Mouse (Mus musculus): ENCODE measurements at regions not wholly inside any gene's neighbourhood (a gene's known extent, or its start where the extent isn't known, plus 50 kb on each side); places are given as distances from the start of the nearest gene placed in this dataset.

DNA sequence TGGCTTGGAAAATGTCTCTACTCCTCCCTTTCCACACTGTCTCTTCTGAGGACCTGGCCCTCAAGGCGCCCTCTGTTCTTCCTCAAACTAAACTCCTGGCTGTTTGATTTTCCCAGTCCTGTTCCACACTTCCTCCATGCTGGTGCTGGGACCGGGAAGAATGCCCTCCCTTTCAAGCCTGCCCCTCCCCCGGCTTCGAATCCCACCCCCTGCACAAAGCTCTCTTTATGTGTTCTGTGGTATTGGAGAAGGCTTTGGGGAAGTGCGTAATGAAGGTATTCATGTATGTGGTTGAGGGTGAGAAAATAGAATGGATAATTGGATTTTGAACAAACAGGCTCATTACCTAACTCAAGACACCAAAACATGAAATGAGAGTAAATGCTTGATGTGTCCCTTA lies 277.4 kb downstream of the Nr2f2 start:
- Histone ChIP-seq H3K4me1 (ENCODE audit: control insufficient read depth, insufficient read depth, low read length) (peaks cover 4% of the 10 kb centered on the region; the same call in 1 of the 2 replicates), H3K27me3 (replicated peaks; ENCODE audit: control insufficient read depth, insufficient read depth, low read length) (0 out of 2 replicates have a peak, but pooled peaks cover 7% of the 10 kb centered on the region), H3K4me2 (ENCODE audit: low read length) (no peak overlapping the region), H3K36me3 (ENCODE audit: control insufficient read depth, insufficient read depth, low read length) (no peaks in the 10 kb centered on the region), H3K9ac (ENCODE audit: low read length) (no peak overlapping the region), H3K4me3 (ENCODE audit: low read depth, low read length) (no peak overlapping the region), H3K27ac (ENCODE audit: low read depth, low read length) (no peak overlapping the region), H3K9me3 (replicated peaks; ENCODE audit: control insufficient read depth, low read length) (peaks cover 10% of the 10 kb centered on the region)
- ATAC-seq (peak; percentile 75), DNase-seq (ENCODE audit: low spot score) (peak; percentile 51)
- 2% methylated on average over 5 of the region's 5 CpGs for WGBS

DNA sequence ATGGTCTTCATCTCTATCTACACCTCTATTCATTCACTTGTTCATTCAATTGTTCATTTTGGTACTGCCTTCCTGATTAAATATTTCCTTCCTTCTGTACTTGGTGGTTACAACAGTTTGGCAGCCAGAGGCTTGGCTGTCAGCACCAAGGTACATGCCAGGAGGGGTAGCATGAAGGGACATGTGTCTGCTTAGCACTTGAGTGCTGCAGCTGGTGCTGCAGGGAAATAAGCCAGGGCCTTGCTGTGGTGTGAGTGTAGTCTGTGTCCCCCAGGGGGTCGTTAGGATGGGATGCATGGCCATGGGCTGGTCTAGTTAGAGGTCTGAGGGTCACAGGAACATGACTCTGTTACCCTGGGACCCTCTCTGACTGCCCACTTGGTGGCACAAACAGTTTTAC lies 296.9 kb downstream of the Nr2f2 start:
- H3K4me2 ChIP-seq (ENCODE audit: low read length) = no peak overlapping the region
- H3K9me3 ChIP-seq (replicated peaks; ENCODE audit: control insufficient read depth, low read length) = no peaks in the 10 kb centered on the region
- no peaks in the 10 kb centered on the region for H3K27me3 ChIP-seq (replicated peaks; ENCODE audit: control insufficient read depth, insufficient read depth, low read length)
- no peak overlapping the region for H3K9ac ChIP-seq (ENCODE audit: low read length)
- WGBS = 45% methylated on average over 1 of the region's 1 CpGs
- H3K36me3 ChIP-seq (ENCODE audit: control insufficient read depth, insufficient read depth, low read length) = no peaks in the 10 kb centered on the region
- DNase-seq (ENCODE audit: low spot score) (peak; percentile 61), ATAC-seq (peak; percentile 52; the same call in 1 of the 2 replicates)
- H3K4me3 ChIP-seq (ENCODE audit: low read depth, low read length) = no peak overlapping the region
- H3K4me1 ChIP-seq (ENCODE audit: control insufficient read depth, insufficient read depth, low read length) = peaks cover 9% of the 10 kb centered on the region
- no peak overlapping the region for H3K27ac ChIP-seq (ENCODE audit: low read depth, low read length)

DNA sequence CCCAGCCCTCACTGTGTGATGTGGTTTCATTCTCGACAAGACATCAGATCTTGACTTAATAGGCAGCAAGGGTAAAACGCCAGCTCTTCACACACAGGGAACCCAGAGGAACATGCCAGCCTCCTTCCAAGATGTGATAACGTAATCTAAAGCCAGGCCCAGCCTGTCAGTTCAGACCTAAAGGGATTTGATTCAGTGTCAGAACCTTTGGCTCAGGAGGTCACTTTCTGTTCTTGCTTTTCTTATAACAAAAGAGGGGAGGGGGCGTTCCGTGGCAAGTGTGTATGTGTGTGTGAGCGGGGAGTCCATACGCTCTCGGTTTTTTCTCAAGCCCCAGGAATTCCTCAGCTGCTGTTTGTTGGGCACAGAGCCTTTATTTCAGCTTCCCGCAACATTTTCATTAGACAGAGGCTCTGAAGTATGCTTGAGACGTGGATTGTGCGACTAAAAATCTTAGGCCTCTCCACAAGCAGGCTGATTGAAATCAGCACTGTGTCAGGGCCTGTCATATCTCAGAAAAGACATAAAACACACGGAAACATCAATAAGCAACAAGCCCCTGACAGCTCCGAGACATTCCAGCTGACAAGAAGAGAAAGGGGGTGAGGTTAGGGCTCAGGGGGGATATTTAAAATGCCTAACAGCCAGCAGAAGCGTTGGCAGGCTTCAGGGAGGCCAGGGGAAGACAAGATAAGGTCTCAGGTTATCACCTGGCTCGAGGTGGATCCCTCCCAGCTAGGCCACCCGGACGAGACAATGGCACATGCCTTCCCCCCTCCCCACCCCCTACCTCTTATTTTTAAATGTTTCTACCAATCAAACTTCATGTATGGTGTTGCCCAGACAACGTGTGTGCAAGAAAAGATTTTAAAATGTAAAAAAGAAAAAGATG lies 298.5 kb downstream of the Nr2f2 start:
- Histone ChIP-seq H3K4me1 (ENCODE audit: control insufficient read depth, insufficient read depth, low read length) (peaks cover 9% of the 10 kb centered on the region), H3K27me3 (replicated peaks; ENCODE audit: control insufficient read depth, insufficient read depth, low read length) (no peaks in the 10 kb centered on the region), H3K27ac (ENCODE audit: low read depth, low read length) (peak overlapping the region; percentile 70), H3K4me3 (ENCODE audit: low read depth, low read length) (no peak overlapping the region), H3K9me3 (replicated peaks; ENCODE audit: control insufficient read depth, low read length) (no peaks in the 10 kb centered on the region), H3K36me3 (ENCODE audit: control insufficient read depth, insufficient read depth, low read length) (no peaks in the 10 kb centered on the region), H3K4me2 (ENCODE audit: low read length) (peak overlapping the region; percentile 18; the same call in 1 of the 2 replicates), H3K9ac (ENCODE audit: low read length) (peak overlapping the region; percentile 29)
- WGBS = 17% methylated on average over 18 of the region's 18 CpGs
- ATAC-seq (peak; percentile 67), DNase-seq (ENCODE audit: low spot score) (peak; percentile 64)

DNA sequence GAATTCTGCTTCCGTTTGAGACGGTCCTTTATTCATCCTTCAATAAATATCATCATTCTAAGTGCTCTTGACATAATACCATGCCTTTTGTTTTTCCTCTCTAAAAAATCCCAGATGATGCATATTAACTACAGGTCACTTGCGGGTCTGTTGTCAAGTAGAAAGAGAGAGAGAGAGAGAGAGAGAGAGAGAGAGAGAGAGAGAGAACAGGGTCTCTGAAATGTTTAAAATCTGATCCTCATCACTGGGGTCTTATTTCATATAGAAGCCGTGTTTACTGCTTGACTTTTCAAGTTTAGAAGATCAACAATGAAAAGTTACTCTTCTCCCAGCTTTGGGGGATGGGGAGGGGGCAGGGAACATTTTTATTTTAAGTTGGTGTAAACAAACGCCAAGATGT lies 299.5 kb downstream of the Nr2f2 start:
- no peak overlapping the region; the same call in 1 of the 2 replicates for H3K27ac ChIP-seq (ENCODE audit: low read depth, low read length)
- no peak overlapping the region for H3K4me3 ChIP-seq (ENCODE audit: low read depth, low read length)
- 67% methylated on average over 5 of the region's 5 CpGs for WGBS
- H3K27me3 ChIP-seq (replicated peaks; ENCODE audit: control insufficient read depth, insufficient read depth, low read length) = no peaks in the 10 kb centered on the region
- no peaks in the 10 kb centered on the region for H3K36me3 ChIP-seq (ENCODE audit: control insufficient read depth, insufficient read depth, low read length)
- ATAC-seq (no peak), DNase-seq (ENCODE audit: low spot score) (no peak)
- peaks cover 9% of the 10 kb centered on the region for H3K4me1 ChIP-seq (ENCODE audit: control insufficient read depth, insufficient read depth, low read length)
- H3K9ac ChIP-seq (ENCODE audit: low read length) = no peak overlapping the region
- no peak overlapping the region for H3K4me2 ChIP-seq (ENCODE audit: low read length)
- no peaks in the 10 kb centered on the region for H3K9me3 ChIP-seq (replicated peaks; ENCODE audit: control insufficient read depth, low read length)

DNA sequence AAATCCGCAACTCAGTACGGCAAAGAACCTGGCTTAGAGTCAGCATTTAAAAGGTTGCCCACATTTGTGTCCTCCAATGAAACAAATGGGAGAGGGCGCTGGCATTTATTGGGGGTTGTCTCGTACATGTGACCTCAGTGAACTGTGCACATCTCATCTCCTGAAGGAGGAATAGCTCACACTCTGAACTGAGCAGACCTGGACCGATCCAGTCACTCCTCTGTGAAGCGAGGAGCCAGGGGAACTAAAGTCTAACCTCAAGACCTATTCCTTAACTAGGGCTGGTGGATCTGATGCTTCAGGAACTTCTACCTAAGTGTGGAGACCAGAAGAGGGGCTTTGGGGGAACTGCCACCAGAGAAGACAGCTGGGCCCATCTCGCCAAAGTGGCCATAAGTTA lies 300.1 kb downstream of the Nr2f2 start:
- Histone ChIP-seq H3K4me2 (ENCODE audit: low read length) (no peak overlapping the region), H3K36me3 (ENCODE audit: control insufficient read depth, insufficient read depth, low read length) (no peaks in the 10 kb centered on the region), H3K27ac (ENCODE audit: low read depth, low read length) (no peak overlapping the region), H3K4me1 (ENCODE audit: control insufficient read depth, insufficient read depth, low read length) (peaks cover 9% of the 10 kb centered on the region), H3K4me3 (ENCODE audit: low read depth, low read length) (no peak overlapping the region), H3K27me3 (replicated peaks; ENCODE audit: control insufficient read depth, insufficient read depth, low read length) (0 out of 2 replicates have a peak, but pooled peaks cover 4% of the 10 kb centered on the region), H3K9me3 (replicated peaks; ENCODE audit: control insufficient read depth, low read length) (no peaks in the 10 kb centered on the region), H3K9ac (ENCODE audit: low read length) (no peak overlapping the region)
- DNase-seq (ENCODE audit: low spot score) (no peak), ATAC-seq (no peak)
- WGBS = 88% methylated on average over 7 of the region's 7 CpGs

DNA sequence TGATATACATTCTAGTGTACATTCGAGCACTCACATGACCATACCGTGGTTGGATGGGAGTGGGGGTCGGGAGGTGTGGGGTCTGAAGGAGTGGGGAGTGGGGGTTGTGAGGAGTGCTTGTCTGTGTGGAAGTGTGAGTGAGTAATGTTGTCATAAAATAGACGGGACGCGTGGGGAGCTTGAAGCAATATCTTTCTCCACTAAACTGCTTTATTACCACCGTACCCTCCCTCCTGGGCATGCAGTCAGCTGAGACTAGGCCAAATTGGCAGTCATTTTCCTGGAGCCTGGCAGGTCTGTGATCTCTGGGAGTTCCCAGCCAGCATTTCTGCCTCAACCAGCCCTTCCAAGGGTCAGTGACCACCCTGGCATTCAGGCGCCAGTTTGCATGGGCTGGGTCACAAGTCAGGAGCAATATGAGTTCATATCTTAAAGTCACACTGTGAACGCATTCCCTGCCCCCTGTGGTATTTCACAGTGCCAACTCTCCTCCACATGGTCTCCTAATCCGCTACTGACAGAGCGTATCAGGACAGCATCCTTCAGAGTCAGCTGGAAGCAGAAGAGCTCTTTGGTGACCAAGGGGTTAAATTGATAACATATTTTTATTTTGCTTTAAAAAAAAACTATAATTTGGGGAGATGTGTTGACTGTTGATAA lies 300.9 kb downstream of the Nr2f2 start:
- no peak overlapping the region for H3K4me2 ChIP-seq (ENCODE audit: low read length)
- 73% methylated on average over 11 of the region's 11 CpGs for WGBS
- ATAC-seq (no peak; the same call in 1 of the 2 replicates), DNase-seq (ENCODE audit: low spot score) (peak; percentile 49)
- H3K4me1 ChIP-seq (ENCODE audit: control insufficient read depth, insufficient read depth, low read length) = peaks cover 9% of the 10 kb centered on the region
- H3K9ac ChIP-seq (ENCODE audit: low read length) = no peak overlapping the region
- no peaks in the 10 kb centered on the region for H3K9me3 ChIP-seq (replicated peaks; ENCODE audit: control insufficient read depth, low read length)
- no peak overlapping the region for H3K4me3 ChIP-seq (ENCODE audit: low read depth, low read length)
- H3K36me3 ChIP-seq (ENCODE audit: control insufficient read depth, insufficient read depth, low read length) = no peaks in the 10 kb centered on the region
- 0 out of 2 replicates have a peak, but pooled peaks cover 6% of the 10 kb centered on the region for H3K27me3 ChIP-seq (replicated peaks; ENCODE audit: control insufficient read depth, insufficient read depth, low read length)
- no peak overlapping the region for H3K27ac ChIP-seq (ENCODE audit: low read depth, low read length)

DNA sequence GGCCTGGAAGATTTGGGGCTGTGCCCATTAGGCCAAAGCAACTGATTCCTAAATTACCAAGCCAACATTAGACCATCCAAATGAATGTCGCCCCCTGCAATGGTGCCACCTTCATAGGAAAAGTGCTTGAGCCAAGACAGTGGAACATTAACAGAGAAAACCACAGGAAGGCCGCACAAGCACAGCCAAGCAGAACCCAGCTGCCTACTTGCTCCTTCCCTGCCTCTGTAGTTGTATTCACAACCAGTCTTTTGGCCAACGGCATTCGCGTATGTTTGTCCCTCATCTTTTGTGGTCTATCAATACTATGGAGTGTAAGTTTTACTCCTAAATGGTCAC lies 319.2 kb downstream of the Nr2f2 start:
- H3K27ac ChIP-seq (ENCODE audit: low read depth, low read length) = no peak overlapping the region
- no peaks in the 10 kb centered on the region for H3K36me3 ChIP-seq (ENCODE audit: control insufficient read depth, insufficient read depth, low read length)
- ATAC-seq = peak; percentile 18; the same call in 1 of the 2 replicates

DNA sequence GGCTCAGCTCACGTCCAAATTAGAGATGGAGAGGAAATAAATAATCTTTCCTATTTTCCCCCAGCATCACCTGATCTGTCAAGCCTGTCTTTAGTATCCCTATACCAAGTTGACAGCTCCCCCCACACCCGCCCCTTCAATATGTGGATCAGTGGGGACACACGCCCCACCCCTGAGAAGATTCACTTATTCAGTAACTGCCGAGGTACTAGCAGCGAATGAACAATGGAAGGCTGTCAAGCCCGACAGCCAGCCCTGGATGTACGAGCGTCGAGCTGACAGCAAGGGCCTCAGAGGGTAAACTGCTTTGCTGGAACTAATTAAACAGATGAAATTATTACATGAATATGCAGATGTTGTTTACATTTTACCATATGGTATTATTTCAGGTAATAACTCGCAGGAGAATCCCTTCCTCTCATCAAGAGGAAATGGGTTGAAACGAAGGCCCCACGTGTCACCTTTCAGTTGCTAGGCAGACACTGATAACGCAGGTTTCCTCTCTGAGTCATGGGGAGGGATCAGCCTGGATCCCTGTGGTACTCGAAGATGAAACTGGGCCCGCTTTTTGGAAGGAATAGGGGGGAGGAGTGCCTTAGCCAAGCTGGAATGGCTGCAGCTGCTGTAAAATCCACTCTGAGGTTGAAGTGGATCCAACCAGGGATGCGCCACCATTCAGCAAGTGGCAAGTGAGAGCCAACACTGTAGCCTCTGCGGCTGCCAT lies 319.7 kb downstream of the Nr2f2 start:
- no peak overlapping the region for H3K4me2 ChIP-seq (ENCODE audit: low read length)
- no peak overlapping the region for H3K4me3 ChIP-seq (ENCODE audit: low read depth, low read length)
- H3K27me3 ChIP-seq (replicated peaks; ENCODE audit: control insufficient read depth, insufficient read depth, low read length) = no peaks in the 10 kb centered on the region
- no peak overlapping the region for H3K27ac ChIP-seq (ENCODE audit: low read depth, low read length)
- H3K36me3 ChIP-seq (ENCODE audit: control insufficient read depth, insufficient read depth, low read length) = no peaks in the 10 kb centered on the region
- WGBS = 54% methylated on average over 17 of the region's 17 CpGs
- H3K9me3 ChIP-seq (replicated peaks; ENCODE audit: control insufficient read depth, low read length) = no peaks in the 10 kb centered on the region
- ATAC-seq (peak; percentile 67), DNase-seq (ENCODE audit: low spot score) (peak; percentile 33)
- peaks cover 4% of the 10 kb centered on the region; the same call in 1 of the 2 replicates for H3K4me1 ChIP-seq (ENCODE audit: control insufficient read depth, insufficient read depth, low read length)
- no peak overlapping the region for H3K9ac ChIP-seq (ENCODE audit: low read length)

More for the DNA sequence above, 319.2 kb downstream of the Nr2f2 start:
- Histone ChIP-seq H3K9me3 (replicated peaks; ENCODE audit: control insufficient read depth, low read length) (no peaks in the 10 kb centered on the region), H3K4me3 (ENCODE audit: low read depth, low read length) (no peak overlapping the region), H3K9ac (ENCODE audit: low read length) (no peak overlapping the region), H3K27me3 (replicated peaks; ENCODE audit: control insufficient read depth, insufficient read depth, low read length) (no peaks in the 10 kb centered on the region), H3K4me2 (ENCODE audit: low read length) (no peak overlapping the region), H3K4me1 (ENCODE audit: control insufficient read depth, insufficient read depth, low read length) (peaks cover 4% of the 10 kb centered on the region; the same call in 1 of the 2 replicates)
- WGBS = 95% methylated on average over 5 of the region's 5 CpGs
- no peak for DNase-seq (ENCODE audit: low spot score)

Measured in forebrain, embryonic 14.5 days (tissue).